Mouse (Mus musculus): ENCODE measurements around the gene Creld1. TPM values are rescaled to one million over a fixed set of nuclear protein-coding genes. Genes with fewer than 3 reads are reported as not detected.

The Creld1 gene
- polyA plus RNA-seq, 1 experiment from 2014 or later, result 42.1 TPM

- DNase-seq (ENCODE audit: low spot score), result no peak
- H3K36me3 ChIP-seq, result no peaks in the 10 kb centered on the region
- 4% methylated on average over 32 of the region's 32 CpGs for WGBS
- peak within 1 kb of the TSS; percentile 56 for H3K4me3 ChIP-seq
- no peaks in the 10 kb centered on the region for H3K9me3 ChIP-seq
- peaks cover 58% of the 10 kb centered on the region for H3K27me3 ChIP-seq (ENCODE audit: insufficient read depth, poor library complexity, severe bottlenecking)
- peaks cover 12% of the 10 kb centered on the region for H3K4me1 ChIP-seq
- peak within 1 kb of the TSS; percentile 23; the same call in 1 of the 2 replicates for H3K27ac ChIP-seq
These were observed 18.4 kb downstream of the Creld1 start, which contains the start of gene Prrt3 for GRCm38 (mm10) chr6:113501388-113502084. Gene Prrt3 (minus strand): TSS chr6:113501931.

- Histone ChIP-seq H3K27me3 (ENCODE audit: insufficient read depth, poor library complexity, severe bottlenecking) (peaks cover 45% of the 10 kb centered on the region), H3K36me3 (no peaks in the 10 kb centered on the region), H3K9me3 (no peaks in the 10 kb centered on the region), H3K4me3 (no peak overlapping the region), H3K4me1 (peaks cover 11% of the 10 kb centered on the region), H3K27ac (no peak overlapping the region)
- DNase-seq (ENCODE audit: low spot score), result no peak
- WGBS, result 74% methylated on average over 2 of the region's 2 CpGs
These were observed 19.7 kb downstream of the Creld1 start for GRCm38 (mm10) chr6:113502801-113503200.

GRCm38 (mm10) chr6:113505689-113506088 is 22.6 kb downstream of the Creld1 start:
- Histone ChIP-seq H3K27ac (no peak overlapping the region), H3K27me3 (ENCODE audit: insufficient read depth, poor library complexity, severe bottlenecking) (peaks cover 26% of the 10 kb centered on the region), H3K4me3 (no peak overlapping the region), H3K4me1 (peaks cover 13% of the 10 kb centered on the region), H3K36me3 (no peaks in the 10 kb centered on the region), H3K9me3 (no peaks in the 10 kb centered on the region)
- DNase-seq (ENCODE audit: low spot score), result no peak
- WGBS, result 76% methylated on average over 1 of the region's 1 CpGs

GRCm38 (mm10) chr6:113507130-113507529 is 24.0 kb downstream of the Creld1 start:
- no peak for DNase-seq (ENCODE audit: low spot score)
- H3K36me3 ChIP-seq, result peaks cover 6% of the 10 kb centered on the region; the same call in 1 of the 2 replicates
- H3K9me3 ChIP-seq, result no peaks in the 10 kb centered on the region
- H3K4me1 ChIP-seq, result peaks cover 5% of the 10 kb centered on the region; the same call in 1 of the 2 replicates
- peaks cover 11% of the 10 kb centered on the region for H3K27me3 ChIP-seq (ENCODE audit: insufficient read depth, poor library complexity, severe bottlenecking)
- H3K27ac ChIP-seq, result no peak overlapping the region
- no peak overlapping the region for H3K4me3 ChIP-seq

GRCm38 (mm10) chr6:113508272-113508946 is 25.3 kb downstream of the Creld1 start:
- 59% methylated on average over 7 of the region's 7 CpGs for WGBS
- Histone ChIP-seq H3K27me3 (ENCODE audit: insufficient read depth, poor library complexity, severe bottlenecking) (no peaks in the 10 kb centered on the region), H3K27ac (no peak overlapping the region), H3K36me3 (peaks cover 19% of the 10 kb centered on the region), H3K4me3 (no peak overlapping the region), H3K4me1 (peaks cover 5% of the 10 kb centered on the region; the same call in 1 of the 2 replicates), H3K9me3 (no peaks in the 10 kb centered on the region)
- no peak for DNase-seq (ENCODE audit: low spot score)

GRCm38 (mm10) chr6:113508947-113509280 is 25.8 kb downstream of the Creld1 start:
- Histone ChIP-seq H3K27me3 (ENCODE audit: insufficient read depth, poor library complexity, severe bottlenecking) (no peaks in the 10 kb centered on the region), H3K4me3 (no peak overlapping the region), H3K9me3 (no peaks in the 10 kb centered on the region), H3K27ac (no peak overlapping the region), H3K36me3 (peaks cover 24% of the 10 kb centered on the region), H3K4me1 (peaks cover 5% of the 10 kb centered on the region; the same call in 1 of the 2 replicates)
- no peak for DNase-seq (ENCODE audit: low spot score)
- 53% methylated on average over 5 of the region's 5 CpGs for WGBS

GRCm38 (mm10) chr6:113513944-113514343 is 30.8 kb downstream of the Creld1 start:
- H3K36me3 ChIP-seq, result peaks cover 74% of the 10 kb centered on the region
- DNase-seq (ENCODE audit: low spot score), result no peak
- H3K9me3 ChIP-seq, result no peaks in the 10 kb centered on the region
- H3K27me3 ChIP-seq (ENCODE audit: insufficient read depth, poor library complexity, severe bottlenecking), result no peaks in the 10 kb centered on the region
- WGBS, result 93% methylated on average over 6 of the region's 6 CpGs
- 0 out of 2 replicates have a peak, but pooled peaks cover under 1% of the 10 kb centered on the region for H3K4me1 ChIP-seq
- no peak overlapping the region for H3K4me3 ChIP-seq
- H3K27ac ChIP-seq, result no peak overlapping the region

- Histone ChIP-seq H3K4me3 (no peak overlapping the region), H3K9me3 (no peaks in the 10 kb centered on the region), H3K4me1 (no peaks in the 10 kb centered on the region), H3K27me3 (ENCODE audit: insufficient read depth, poor library complexity, severe bottlenecking) (no peaks in the 10 kb centered on the region), H3K27ac (no peak overlapping the region), H3K36me3 (peaks cover 81% of the 10 kb centered on the region)
- DNase-seq (ENCODE audit: low spot score), result no peak
- WGBS, result 92% methylated on average over 3 of the region's 3 CpGs
These were observed 31.5 kb downstream of the Creld1 start for GRCm38 (mm10) chr6:113514600-113514999.

- Histone ChIP-seq H3K4me1 (no peaks in the 10 kb centered on the region), H3K27ac (no peak overlapping the region), H3K27me3 (ENCODE audit: insufficient read depth, poor library complexity, severe bottlenecking) (no peaks in the 10 kb centered on the region), H3K4me3 (no peak overlapping the region), H3K36me3 (peaks cover 98% of the 10 kb centered on the region), H3K9me3 (no peaks in the 10 kb centered on the region)
- 91% methylated on average over 8 of the region's 8 CpGs for WGBS
- DNase-seq (ENCODE audit: low spot score), result no peak
These were observed 34.5 kb downstream of the Creld1 start for GRCm38 (mm10) chr6:113517434-113518080.

GRCm38 (mm10) chr6:113522310-113522709 is 39.2 kb downstream of the Creld1 start:
- H3K36me3 ChIP-seq, result peaks cover 73% of the 10 kb centered on the region
- DNase-seq (ENCODE audit: low spot score), result no peak

GRCm38 (mm10) chr6:113523420-113523819 is 40.3 kb downstream of the Creld1 start:
- DNase-seq (ENCODE audit: low spot score), result no peak
- H3K27me3 ChIP-seq (ENCODE audit: insufficient read depth, poor library complexity, severe bottlenecking), result no peaks in the 10 kb centered on the region
- peaks cover 67% of the 10 kb centered on the region for H3K36me3 ChIP-seq
- no peak overlapping the region for H3K27ac ChIP-seq
- WGBS, result 86% methylated on average over 8 of the region's 8 CpGs
- H3K4me1 ChIP-seq, result no peaks in the 10 kb centered on the region
- H3K4me3 ChIP-seq, result no peak overlapping the region
- no peaks in the 10 kb centered on the region for H3K9me3 ChIP-seq

More at GRCm38 (mm10) chr6:113522310-113522709, 39.2 kb downstream of the Creld1 start:
- H3K27me3 ChIP-seq (ENCODE audit: insufficient read depth, poor library complexity, severe bottlenecking), result no peaks in the 10 kb centered on the region
- H3K4me3 ChIP-seq, result no peak overlapping the region
- H3K4me1 ChIP-seq, result no peaks in the 10 kb centered on the region
- no peak overlapping the region for H3K27ac ChIP-seq
- 78% methylated on average over 1 of the region's 1 CpGs for WGBS
- H3K9me3 ChIP-seq, result no peaks in the 10 kb centered on the region

GRCm38 (mm10) chr6:113530932-113531839 is 48.1 kb downstream of the Creld1 start, which contains the start of the genes Emc3 and Fancd2:
Gene Emc3 (minus strand): TSS chr6:113531652.
Gene Fancd2 (plus strand): TSS chr6:113531682.
- peak within 1 kb of the TSS; percentile 87 for H3K4me3 ChIP-seq
- no peaks in the 10 kb centered on the region for H3K27me3 ChIP-seq (ENCODE audit: insufficient read depth, poor library complexity, severe bottlenecking)
- peak within 1 kb of the TSS; percentile 93 for H3K27ac ChIP-seq
- H3K4me1 ChIP-seq, result peaks cover 13% of the 10 kb centered on the region
- no peaks in the 10 kb centered on the region for H3K9me3 ChIP-seq
- peaks cover 20% of the 10 kb centered on the region for H3K36me3 ChIP-seq
- under 1% methylated on average over 47 of the region's 47 CpGs for WGBS
- DNase-seq (ENCODE audit: low spot score), result peak; percentile 93

Measured in heart, embryonic 10.5 days (tissue).